Mouse (Mus musculus) heart, embryonic 14.5 days (tissue): ENCODE measurements around the gene Romo1. TPM values are rescaled to one million over a fixed set of nuclear protein-coding genes. Genes with fewer than 3 reads are reported as not detected.
A peak's percentile ranks its signal among the peaks of the same experiment; 100 is the strongest.

Source experiments
- ATAC-seq: fragments of 200-750 bp; cut with Nextera tagmentation; 2 replicates; pipeline ENCODE4 v1.8.0; 2017; ENCODE audit warnings: low read depth, moderate TSS enrichment; ENCODE audit not compliant: insufficient number of reproducible peaks, insufficient read depth, low FRiP score
- H3K27ac ChIP-seq, 2 experiments: fragments of 200-500 bp in 1 of 2; fragments of 300-500 bp in 1 of 2; sonication (generic) in 1 of 2; replicated peaks in 1 of 2; 2 replicates each; pipeline ENCODE4 v1.5.1; 2012 to 2014; ENCODE audit warnings: low read depth in 2 of 2, low read length in 2 of 2, control low read depth in 1 of 2, mild to moderate bottlenecking in 1 of 2, mixed read lengths in 1 of 2; ENCODE audit not compliant: control insufficient read depth in 1 of 2, insufficient read depth in 1 of 2
- H3K27me3 ChIP-seq: fragments of 300-500 bp; sonication (generic); 2 replicates; pipeline ENCODE4 v1.6.1; 2014; ENCODE audit warnings: mild to moderate bottlenecking, low read length, control low read depth; ENCODE audit not compliant: control insufficient read depth, insufficient read depth
- H3K36me3 ChIP-seq: fragments of 300-500 bp; sonication (generic); 2 replicates; pipeline ENCODE4 v1.6.1; 2014; ENCODE audit warnings: mild to moderate bottlenecking, control low read depth, low read length, mixed read lengths; ENCODE audit not compliant: control insufficient read depth, insufficient read depth
- H3K4me1 ChIP-seq, 2 experiments: fragments of 200-500 bp in 1 of 2; fragments of 300-500 bp in 1 of 2; sonication (generic) in 1 of 2; 2 replicates each; pipeline ENCODE4 v1.6.1; 2012 to 2014; ENCODE audit warnings: low read length in 2 of 2, control low read depth in 1 of 2, mixed read lengths in 1 of 2; ENCODE audit not compliant: control insufficient read depth in 2 of 2, insufficient read depth in 2 of 2
- H3K4me2 ChIP-seq: fragments of 300-500 bp; sonication (generic); 2 replicates; pipeline ENCODE4 v1.6.1; 2014; ENCODE audit warnings: mild to moderate bottlenecking, low read length
- H3K4me3 ChIP-seq, 2 experiments: fragments of 200-500 bp in 1 of 2; fragments of 300-500 bp in 1 of 2; sonication (generic) in 1 of 2; 2 replicates each; pipeline ENCODE4 v1.5.1; 2012 to 2014; ENCODE audit warnings: low read length in 2 of 2, mild to moderate bottlenecking in 2 of 2, control low read depth in 1 of 2, low read depth in 1 of 2, moderate library complexity in 1 of 2; ENCODE audit not compliant: control insufficient read depth in 1 of 2, insufficient read depth in 1 of 2
- H3K9ac ChIP-seq: fragments of 300-500 bp; sonication (generic); 2 replicates; pipeline ENCODE4 v1.6.1; 2014; ENCODE audit warnings: mild to moderate bottlenecking, low read length
- H3K9me3 ChIP-seq: fragments of 300-500 bp; sonication (generic); 2 replicates; pipeline ENCODE4 v1.6.1; 2016; ENCODE audit warnings: low read length, control low read depth; ENCODE audit not compliant: control insufficient read depth
- WGBS: fragments of 180-500 bp; shearing (Covaris S2); extraction: QIAGEN DNeasy Blood & Tissue Kit; methylation state at CpG from one replicate; pipeline ENCODE4 v1.1.7; 2014; 5-methylcytosine and 5-hydroxymethylcytosine counted together
- polyA plus RNA-seq: library from polyadenylated mRNA; unstranded; fragments of >200 nt; fragmentation: Nextera tagmentation; extraction: Ambion mirVana; gene quantifications from 2 replicates; pipeline ENCODE4 v1.2.1, GENCODE M21; 2014

The Romo1 gene
- polyA plus RNA-seq, 1 experiment from 2014 or later, result 501 TPM

GRCm38 (mm10) chr2:156151538-156151937, 7.7 kb downstream of the Romo1 start:
- H3K36me3 ChIP-seq, result peaks cover 97% of the 10 kb centered on the region
- H3K27ac ChIP-seq, result no peak overlapping the region
- H3K27me3 ChIP-seq, result no peaks in the 10 kb centered on the region
- no peak overlapping the region for H3K9ac ChIP-seq
- H3K4me2 ChIP-seq, result no peak overlapping the region
- no peak overlapping the region for H3K4me3 ChIP-seq
- ATAC-seq, result no peak
- H3K9me3 ChIP-seq, result no peaks in the 10 kb centered on the region
- no peaks in the 10 kb centered on the region for H3K4me1 ChIP-seq

DNA sequence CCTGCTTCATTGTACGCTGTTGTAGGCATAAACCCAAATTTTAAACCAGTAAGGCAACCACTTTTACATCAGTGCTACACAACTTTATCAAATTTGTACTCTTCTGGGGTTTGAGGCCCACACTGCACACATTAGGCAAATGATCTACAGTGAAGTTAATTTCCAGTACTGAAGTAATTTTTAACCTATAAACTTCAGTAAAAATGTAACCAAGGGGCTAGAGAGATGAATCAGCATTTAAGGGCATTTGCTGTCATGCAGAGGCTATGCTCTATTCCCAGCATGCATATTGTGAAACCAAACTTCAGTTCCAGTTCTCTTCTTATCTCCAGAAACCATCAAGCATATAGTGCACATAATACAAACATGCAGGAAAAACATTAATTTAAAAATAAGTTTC, 21.6 kb downstream of the Romo1 start:
- 94% methylated on average over 1 of the region's 1 CpGs for WGBS
- H3K4me1 ChIP-seq, result no peaks in the 10 kb centered on the region
- no peaks in the 10 kb centered on the region for H3K9me3 ChIP-seq
- H3K9ac ChIP-seq, result no peak overlapping the region
- H3K4me3 ChIP-seq, result no peak overlapping the region
- no peak for ATAC-seq
- no peak overlapping the region for H3K4me2 ChIP-seq
- no peak overlapping the region for H3K27ac ChIP-seq
- peaks cover 99% of the 10 kb centered on the region for H3K36me3 ChIP-seq
- no peaks in the 10 kb centered on the region for H3K27me3 ChIP-seq

GRCm38 (mm10) chr2:156166557-156166956, 22.7 kb downstream of the Romo1 start:
- Histone ChIP-seq H3K9ac (no peak overlapping the region), H3K36me3 (peaks cover 99% of the 10 kb centered on the region), H3K9me3 (no peaks in the 10 kb centered on the region), H3K4me3 (no peak overlapping the region), H3K27me3 (no peaks in the 10 kb centered on the region), H3K4me1 (no peaks in the 10 kb centered on the region), H3K27ac (no peak overlapping the region), H3K4me2 (no peak overlapping the region)
- WGBS, result 94% methylated on average over 5 of the region's 5 CpGs
- ATAC-seq, result no peak

GRCm38 (mm10) chr2:156177079-156177478, 33.2 kb downstream of the Romo1 start:
- Histone ChIP-seq H3K27me3 (no peaks in the 10 kb centered on the region), H3K36me3 (peaks cover 67% of the 10 kb centered on the region)
- WGBS, result 62% methylated on average over 6 of the region's 6 CpGs

DNA sequence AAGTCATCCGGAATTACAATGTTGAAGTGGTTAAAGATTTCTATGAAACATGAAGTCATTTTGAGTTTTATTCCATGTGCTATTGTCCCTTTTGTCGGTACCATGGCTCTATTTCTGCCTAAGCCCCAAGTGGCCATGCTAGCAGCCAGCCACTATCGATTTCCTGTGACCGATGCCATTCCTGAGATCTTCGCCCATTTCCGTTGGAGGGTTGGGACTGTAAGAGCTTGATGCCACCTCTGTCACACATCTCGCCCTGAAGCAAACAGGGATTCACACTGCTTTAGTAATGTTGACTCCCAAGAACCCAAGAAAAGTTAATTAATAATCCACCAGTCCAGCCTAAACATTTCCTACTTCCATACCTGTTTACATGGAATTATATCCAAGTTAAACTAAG, 33.8 kb downstream of the Romo1 start:
- Histone ChIP-seq H3K4me3 (peak overlapping the region; percentile 14 to 95; a peak in 3 of 4 replicates), H3K4me2 (peak overlapping the region; percentile 87), H3K4me1 (peaks cover 2 to 29% of the 10 kb centered on the region in 2 experiments; a peak in 3 of 4 replicates), H3K27me3 (no peaks in the 10 kb centered on the region), H3K9ac (peak overlapping the region; percentile 100; the same call in 1 of the 2 replicates), H3K9me3 (no peaks in the 10 kb centered on the region), H3K36me3 (peaks cover 62% of the 10 kb centered on the region), H3K27ac (no peak overlapping the region)
- no peak for ATAC-seq
- 49% methylated on average over 7 of the region's 7 CpGs for WGBS

More at GRCm38 (mm10) chr2:156177079-156177478, 33.2 kb downstream of the Romo1 start:
- H3K9me3 ChIP-seq, result no peaks in the 10 kb centered on the region
- no peak overlapping the region for H3K9ac ChIP-seq
- no peak overlapping the region; a peak in 1 of 4 replicates for H3K4me3 ChIP-seq
- ATAC-seq, result no peak
- H3K4me2 ChIP-seq, result peak overlapping the region; percentile 34
- H3K4me1 ChIP-seq, result peaks cover 2 to 29% of the 10 kb centered on the region in 2 experiments; a peak in 3 of 4 replicates
- no peak overlapping the region for H3K27ac ChIP-seq

GRCm38 (mm10) chr2:156179046-156179795, 35.4 kb downstream of the Romo1 start:
- H3K36me3 ChIP-seq, result peaks cover 47% of the 10 kb centered on the region
- H3K4me3 ChIP-seq, result peak overlapping the region; percentile 93 to 95
- H3K9ac ChIP-seq, result peak overlapping the region; percentile 100
- ATAC-seq, result peak; percentile 63
- WGBS, result under 1% methylated on average over 47 of the region's 47 CpGs
- H3K27me3 ChIP-seq, result no peaks in the 10 kb centered on the region
- no peaks in the 10 kb centered on the region for H3K9me3 ChIP-seq
- peaks cover 2 to 29% of the 10 kb centered on the region in 2 experiments; a peak in 3 of 4 replicates for H3K4me1 ChIP-seq
- H3K4me2 ChIP-seq, result peak overlapping the region; percentile 87
- peak overlapping the region; percentile 91 to 98 for H3K27ac ChIP-seq

DNA sequence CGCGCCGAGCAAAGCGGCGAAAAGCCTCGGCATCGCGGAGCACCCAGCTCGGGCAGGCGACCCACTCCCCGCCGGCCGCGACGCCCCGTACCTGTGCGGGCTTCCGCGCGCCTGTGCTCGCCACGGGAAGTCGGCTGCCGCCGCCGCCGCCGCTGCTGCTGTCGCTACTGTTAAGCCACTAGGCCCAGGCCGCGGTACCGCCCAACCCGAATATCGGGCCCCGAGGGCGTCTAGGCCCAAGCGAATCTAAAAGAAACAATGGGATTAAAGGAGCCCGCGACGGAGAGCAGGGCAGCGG, 35.9 kb downstream of the Romo1 start:
- no peaks in the 10 kb centered on the region for H3K9me3 ChIP-seq
- peaks cover 42% of the 10 kb centered on the region for H3K36me3 ChIP-seq
- no peak overlapping the region for H3K4me2 ChIP-seq
- WGBS, result 1% methylated on average over 41 of the region's 41 CpGs
- ATAC-seq, result no peak; the same call in 1 of the 2 replicates
- H3K4me1 ChIP-seq, result peaks cover 2 to 29% of the 10 kb centered on the region in 2 experiments; a peak in 3 of 4 replicates
- H3K27me3 ChIP-seq, result no peaks in the 10 kb centered on the region
- peak overlapping the region; percentile 100 for H3K9ac ChIP-seq
- H3K27ac ChIP-seq, result peak overlapping the region; percentile 91 to 98
- peak overlapping the region; percentile 93 to 95 for H3K4me3 ChIP-seq
